Comparison of ENCODE assay signal across 8 mouse cellular contexts in genomic region chr6:65000757-65001156, GRCm38 (mm10). TPM values are rescaled to one million over a fixed set of nuclear protein-coding genes. Genes with fewer than 3 reads are reported as not detected.
DNase-seq lines count a peak whose midpoint lies in the region; TF ChIP-seq lines count a peak whose summit lies in the region.
"Not testable (repeated sequence)": the region's sequence is repeated elsewhere in the genome, so short reads cannot be mapped to it uniquely, and the experiment has no call there.

No protein-coding gene starts in this region.

- H3K36me3 ChIP-seq in kidney, adult 2 months (ENCODE audit: control insufficient read depth, insufficient read depth, low read length); thymus, adult 2 months (ENCODE audit: control insufficient read depth, insufficient read depth, low read length): not testable (repeated sequence)

- WGBS in kidney, adult 2 months: 67% methylated on average over 5 of the region's 5 CpGs
- WGBS in thymus, adult 2 months: 81% methylated on average over 5 of the region's 5 CpGs

- not testable (repeated sequence) for TF ChIP-seq CTCF in kidney, adult 2 months (conservative IDR thresholded peaks at IDR 0.05; ENCODE audit: insufficient read depth, insufficient read length, low read depth, low read length); thymus, adult 2 months (IDR thresholded peaks at IDR 0.05; ENCODE audit: borderline replicate concordance, control insufficient read depth, extremely low read depth, insufficient read depth, low read length, poor library complexity)

- TF ChIP-seq POLR2A in kidney, adult 2 months (IDR thresholded peaks at IDR 0.05; ENCODE audit: low read depth, low read length); thymus, adult 2 months (IDR thresholded peaks at IDR 0.05; ENCODE audit: control insufficient read depth, extremely low read depth, insufficient read depth, low read length, poor library complexity): not testable (repeated sequence)

- not testable (repeated sequence) for H3K27ac ChIP-seq in kidney, adult 2 months (ENCODE audit: insufficient read depth, low read depth, low read length); thymus, adult 2 months (ENCODE audit: control insufficient read depth, insufficient read depth, low read length)

- not testable (repeated sequence) for H3K4me1 ChIP-seq in kidney, adult 2 months (ENCODE audit: control insufficient read depth, insufficient read depth, low read length); thymus, adult 2 months (replicated peaks; ENCODE audit: control insufficient read depth, insufficient read depth, low read length)

- not testable (repeated sequence) for H3K27me3 ChIP-seq in kidney, adult 2 months (replicated peaks; ENCODE audit: control insufficient read depth, insufficient read depth, low read length); thymus, adult 2 months (ENCODE audit: control insufficient read depth, insufficient read depth, low read length)

- H3K4me3 ChIP-seq in kidney, adult 2 months (ENCODE audit: insufficient read depth, low read depth, low read length); thymus, adult 2 months (ENCODE audit: control insufficient read depth, insufficient read depth, low read length): not testable (repeated sequence)

- DNase-seq in cerebellum, adult 11-12 months: peak; percentile 3
- peak; percentile 3 for DNase-seq in cerebellum, postnatal 36 days
- peak; percentile 11 for DNase-seq in kidney, adult 2 months
- DNase-seq in kidney, postnatal 14 days: peak; percentile 11
- peak; percentile 2 for DNase-seq in left cerebral cortex, postnatal 4 days
- peak; percentile 22 for DNase-seq in right cerebral cortex, postnatal 10 days (ENCODE audit: low spot score in 2 of 2)
- peak; percentile 3 for DNase-seq in thymus, adult 2 months
- DNase-seq in thymus, postnatal 36 days: peak; percentile 1 to 5

- intact Hi-C loops in left cerebral cortex, postnatal 4 days (cut with DNase I): not testable (repeated sequence)

RNA-seq across cellular contexts. Expression of gene Smarcad1, which starts 41.6 kb away (rescaled TPM):
- polyA plus RNA-seq in kidney, adult 2 months (2012; rRNA removed): 12.6 and 13.9 TPM in 2 replicates
- 10 to 100 TPM; 64.5 to 71.6 TPM for total RNA-seq in left cerebral cortex, postnatal 4 days (2021)
- 28.2 and 33.3 TPM in 2 replicates for polyA plus RNA-seq in thymus, adult 2 months (2012; rRNA removed)
